Mouse (Mus musculus) forebrain, embryonic 10.5 days (tissue): ENCODE measurements around the gene Gm4869. TPM values are rescaled to one million over a fixed set of nuclear protein-coding genes. Genes with fewer than 3 reads are reported as not detected.
"Not testable (repeated sequence)": the region's sequence is repeated elsewhere in the genome, so short reads cannot be mapped to it uniquely, and the experiment has no call there.

ENCODE experiments used
- DNase-seq: peaks from one replicate; pipeline ENCODE4 v3.0.0-alpha.2; 2017; ENCODE audit warnings: low spot score; ENCODE audit errors: extremely low spot score
- H3K27ac ChIP-seq: fragments of 300-500 bp; sonication (generic); 2 replicates; pipeline ENCODE4 v1.5.1; 2016; ENCODE audit warnings: mild to moderate bottlenecking
- H3K27me3 ChIP-seq: fragments of 300-500 bp; sonication (generic); 2 replicates; pipeline ENCODE4 v1.6.1; 2016; ENCODE audit warnings: mild to moderate bottlenecking; ENCODE audit not compliant: poor library complexity, severe bottlenecking
- H3K36me3 ChIP-seq: fragments of 300-500 bp; sonication (generic); replicated peaks from 2 replicates; pipeline ENCODE4 v1.6.1; 2016; ENCODE audit warnings: mild to moderate bottlenecking, moderate library complexity
- H3K4me1 ChIP-seq: fragments of 300-500 bp; sonication (generic); 2 replicates; pipeline ENCODE4 v1.6.1; 2016
- H3K4me3 ChIP-seq: fragments of 300-500 bp; sonication (generic); 2 replicates; pipeline ENCODE4 v1.5.1; 2016; ENCODE audit warnings: mild to moderate bottlenecking, moderate library complexity
- H3K9me3 ChIP-seq: fragments of 300-500 bp; sonication (generic); 2 replicates; pipeline ENCODE4 v1.6.1; 2016; ENCODE audit warnings: mild to moderate bottlenecking, moderate library complexity
- WGBS: fragments of 180-500 bp; shearing (Covaris S2); methylation state at CpG from one replicate; pipeline ENCODE4 v1.1.7; 2016; 5-methylcytosine and 5-hydroxymethylcytosine counted together
- polyA plus RNA-seq: library from polyadenylated mRNA; unstranded; fragments of >200 nt; fragmentation: Nextera tagmentation; extraction: Ambion mirVana; gene quantifications from 2 replicates; pipeline ENCODE4 v1.2.1, GENCODE M21; 2016

Gene Gm4869
- polyA plus RNA-seq, 1 experiment from 2014 or later = not detected

GRCm38 (mm10) chr5:140492684-140493233 lies 47.3 kb downstream of the Gm4869 start:
- H3K9me3 ChIP-seq = no peaks in the 10 kb centered on the region
- H3K27me3 ChIP-seq = peaks cover 1% of the 10 kb centered on the region; the same call in 1 of the 2 replicates
- 38% methylated on average over 10 of the region's 11 CpGs for WGBS
- no peak for DNase-seq
- H3K4me1 ChIP-seq = peaks cover 9% of the 10 kb centered on the region
- no peaks in the 10 kb centered on the region for H3K36me3 ChIP-seq
- no peak overlapping the region for H3K4me3 ChIP-seq
- H3K27ac ChIP-seq = no peak overlapping the region

- H3K4me1 ChIP-seq = peaks cover 17% of the 10 kb centered on the region
- 88% methylated on average over 6 of the region's 6 CpGs for WGBS
- H3K27ac ChIP-seq = no peak overlapping the region
- H3K4me3 ChIP-seq = no peak overlapping the region
- H3K27me3 ChIP-seq = peaks cover 2% of the 10 kb centered on the region; the same call in 1 of the 2 replicates
- DNase-seq = no peak
- H3K36me3 ChIP-seq = no peaks in the 10 kb centered on the region
- H3K9me3 ChIP-seq = no peaks in the 10 kb centered on the region
These were observed 52.7 kb downstream of the Gm4869 start for GRCm38 (mm10) chr5:140498176-140498575.

- Histone ChIP-seq H3K4me1 (peaks cover 32% of the 10 kb centered on the region), H3K4me3 (no peak overlapping the region), H3K27me3 (peaks cover 14% of the 10 kb centered on the region), H3K9me3 (no peaks in the 10 kb centered on the region), H3K36me3 (no peaks in the 10 kb centered on the region), H3K27ac (no peak overlapping the region)
- 90% methylated on average over 6 of the region's 6 CpGs for WGBS
- no peak for DNase-seq
These were observed 55.3 kb downstream of the Gm4869 start for GRCm38 (mm10) chr5:140500736-140501135.

GRCm38 (mm10) chr5:140501982-140502836 lies 56.8 kb downstream of the Gm4869 start:
- WGBS = 16% methylated on average over 14 of the region's 14 CpGs
- Histone ChIP-seq H3K36me3 (no peaks in the 10 kb centered on the region), H3K27me3 (peaks cover 14% of the 10 kb centered on the region), H3K27ac (peak overlapping the region; percentile 77), H3K4me1 (peaks cover 47% of the 10 kb centered on the region), H3K4me3 (peak overlapping the region; percentile 41), H3K9me3 (no peaks in the 10 kb centered on the region)
- DNase-seq = peak; percentile 41

GRCm38 (mm10) chr5:140502925-140503324 lies 57.5 kb downstream of the Gm4869 start:
- Histone ChIP-seq H3K27ac (peak overlapping the region; percentile 77), H3K4me1 (peaks cover 54% of the 10 kb centered on the region), H3K4me3 (peak overlapping the region; percentile 41), H3K27me3 (peaks cover 14% of the 10 kb centered on the region)
- not testable (repeated sequence) for H3K9me3 ChIP-seq, H3K36me3 ChIP-seq
- under 1% methylated on average over 12 of the region's 12 CpGs for WGBS
- DNase-seq = peak; percentile 55

- Histone ChIP-seq H3K27me3 (peaks cover 14% of the 10 kb centered on the region), H3K4me3 (peak within 1 kb of the TSS; percentile 71), H3K9me3 (no peaks in the 10 kb centered on the region), H3K27ac (peak within 1 kb of the TSS; percentile 89), H3K4me1 (peaks cover 77% of the 10 kb centered on the region), H3K36me3 (no peaks in the 10 kb centered on the region)
- DNase-seq = peak; percentile 100
- under 1% methylated on average over 38 of the region's 38 CpGs for WGBS
These were observed 59.8 kb downstream of the Gm4869 start, which contains the start of gene Chst12 for GRCm38 (mm10) chr5:140505208-140505780. Chst12 (plus strand) TSS chr5:140505550.

- H3K27ac ChIP-seq = peak overlapping the region; percentile 89
- H3K27me3 ChIP-seq = peaks cover 14% of the 10 kb centered on the region
- 46% methylated on average over 22 of the region's 22 CpGs for WGBS
- no peak for DNase-seq
- peaks cover 80% of the 10 kb centered on the region for H3K4me1 ChIP-seq
- peak overlapping the region; percentile 71 for H3K4me3 ChIP-seq
- no peaks in the 10 kb centered on the region for H3K36me3 ChIP-seq
- H3K9me3 ChIP-seq = no peaks in the 10 kb centered on the region
These were observed 60.8 kb downstream of the Gm4869 start for GRCm38 (mm10) chr5:140506096-140506794.

- WGBS = 92% methylated on average over 14 of the region's 14 CpGs
- Histone ChIP-seq H3K36me3 (peaks cover 6% of the 10 kb centered on the region; the same call in 1 of the 2 replicates), H3K9me3 (no peaks in the 10 kb centered on the region), H3K27me3 (peaks cover 14% of the 10 kb centered on the region), H3K4me3 (no peak overlapping the region), H3K4me1 (peaks cover 72% of the 10 kb centered on the region), H3K27ac (no peak overlapping the region)
- DNase-seq = no peak
These were observed 62.2 kb downstream of the Gm4869 start for GRCm38 (mm10) chr5:140507466-140508208.

- Histone ChIP-seq H3K27me3 (peaks cover 8% of the 10 kb centered on the region), H3K4me3 (no peak overlapping the region), H3K27ac (peak overlapping the region; percentile 40; the same call in 1 of the 2 replicates), H3K4me1 (peaks cover 65% of the 10 kb centered on the region), H3K9me3 (no peaks in the 10 kb centered on the region), H3K36me3 (peaks cover 6% of the 10 kb centered on the region; the same call in 1 of the 2 replicates)
- no peak for DNase-seq
- 58% methylated on average over 8 of the region's 8 CpGs for WGBS
These were observed 63.2 kb downstream of the Gm4869 start for GRCm38 (mm10) chr5:140508686-140509085.

- Histone ChIP-seq H3K4me3 (no peak overlapping the region), H3K27me3 (peaks cover 5% of the 10 kb centered on the region), H3K9me3 (no peaks in the 10 kb centered on the region), H3K36me3 (peaks cover 6% of the 10 kb centered on the region; the same call in 1 of the 2 replicates), H3K4me1 (peaks cover 70% of the 10 kb centered on the region), H3K27ac (peak overlapping the region; percentile 40; the same call in 1 of the 2 replicates)
- no peak for DNase-seq
- WGBS = 70% methylated on average over 9 of the region's 9 CpGs
These were observed 63.8 kb downstream of the Gm4869 start for GRCm38 (mm10) chr5:140509204-140509603.

- DNase-seq = no peak
- H3K27me3 ChIP-seq = no peaks in the 10 kb centered on the region
- H3K9me3 ChIP-seq = no peaks in the 10 kb centered on the region
- peaks cover 70% of the 10 kb centered on the region for H3K4me1 ChIP-seq
- whole genome bisulfite sequencing = 70% methylated on average over 27 of the region's 27 CpGs
- H3K27ac ChIP-seq = peak overlapping the region; percentile 72
- H3K36me3 ChIP-seq = peaks cover 6% of the 10 kb centered on the region; the same call in 1 of the 2 replicates
- H3K4me3 ChIP-seq = no peak overlapping the region
These were observed 64.9 kb downstream of the Gm4869 start for GRCm38 (mm10) chr5:140510012-140511000.
